Mouse (Mus musculus): Measurements from ENCODE around the gene Trappc4. TPM values are rescaled to one million over a fixed set of nuclear protein-coding genes. Genes with fewer than 3 reads are reported as not detected.
"Not testable (repeated sequence)": the region's sequence is repeated elsewhere in the genome, so short reads cannot be mapped to it uniquely, and the experiment has no call there.

Gene Trappc4
- polyA plus RNA-seq, 1 experiment from 2014 or later = 347 TPM

DNA sequence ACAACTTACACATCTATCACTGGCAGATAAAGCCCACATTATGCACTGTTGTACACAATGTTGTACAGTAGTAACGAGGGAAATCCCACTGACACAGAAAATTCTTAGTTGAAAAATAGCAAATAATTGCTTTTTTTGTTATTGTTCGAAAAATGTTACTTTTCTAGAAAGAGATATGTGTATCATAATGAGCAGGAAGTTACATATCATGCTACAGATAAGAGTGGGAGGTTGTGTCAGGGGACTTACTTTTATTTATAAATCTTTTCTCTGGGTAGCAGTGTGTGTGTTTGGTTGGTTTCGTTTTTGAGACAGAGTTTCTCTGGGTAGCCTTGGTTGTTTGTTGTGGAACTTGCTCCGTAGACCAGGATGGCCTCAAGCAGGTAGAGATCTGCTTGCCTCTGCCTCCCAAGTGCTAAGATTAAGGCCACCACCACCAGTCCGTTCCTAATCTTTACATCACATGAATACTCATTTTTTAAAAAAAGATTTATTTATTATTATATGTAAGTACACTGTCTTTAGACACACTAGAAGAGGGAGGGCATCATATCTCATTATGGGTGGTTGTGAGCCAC is 29.2 kb downstream of the Trappc4 start:
- peak overlapping the region; percentile 80 for H3K9ac ChIP-seq (ENCODE audit: low read length)
- H3K27me3 ChIP-seq (replicated peaks; ENCODE audit: control insufficient read depth, insufficient read depth, low read length) = no peaks in the 10 kb centered on the region
- WGBS = 91% methylated on average over 5 of the region's 5 CpGs
- H3K4me1 ChIP-seq (ENCODE audit: control insufficient read depth, insufficient read depth, low read length) = peaks cover 8% of the 10 kb centered on the region
- ATAC-seq = no peak
- H3K4me2 ChIP-seq (ENCODE audit: low read length) = peak overlapping the region; percentile 69
- no peak overlapping the region for H3K27ac ChIP-seq (ENCODE audit: low read depth, low read length)
- peaks cover 25% of the 10 kb centered on the region for H3K36me3 ChIP-seq (ENCODE audit: control insufficient read depth, insufficient read depth, low read length)
- DNase-seq (ENCODE audit: low spot score) = no peak
- H3K4me3 ChIP-seq (ENCODE audit: low read depth, low read length) = peak overlapping the region; percentile 86
- H3K9me3 ChIP-seq (replicated peaks; ENCODE audit: control insufficient read depth, low read length) = no peaks in the 10 kb centered on the region

DNA sequence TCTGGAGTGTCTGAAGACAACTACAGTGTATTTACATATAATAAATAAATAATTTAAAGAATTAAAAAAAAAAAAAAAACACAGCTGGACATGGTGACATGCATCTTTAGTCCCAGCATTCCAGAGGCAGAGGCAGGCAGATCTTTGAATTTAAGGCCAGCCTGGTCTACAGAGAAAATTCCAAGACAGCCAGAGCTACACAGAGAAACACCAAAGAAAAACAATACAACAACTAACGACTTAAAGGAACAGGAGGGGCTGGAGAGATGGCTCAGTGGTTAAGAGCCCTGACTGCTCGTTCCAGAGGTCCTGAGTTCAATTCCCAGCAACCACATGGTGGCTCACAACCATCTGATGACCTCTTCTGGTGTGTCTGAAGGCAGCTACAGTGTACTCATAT is 30.1 kb downstream of the Trappc4 start:
- not testable (repeated sequence) for H3K27me3 ChIP-seq (replicated peaks; ENCODE audit: control insufficient read depth, insufficient read depth, low read length); H3K4me3 ChIP-seq (ENCODE audit: low read depth, low read length); H3K4me1 ChIP-seq (ENCODE audit: control insufficient read depth, insufficient read depth, low read length); DNase-seq (ENCODE audit: low spot score); H3K9me3 ChIP-seq (replicated peaks; ENCODE audit: control insufficient read depth, low read length); ATAC-seq; H3K4me2 ChIP-seq (ENCODE audit: low read length); H3K27ac ChIP-seq (ENCODE audit: low read depth, low read length); H3K9ac ChIP-seq (ENCODE audit: low read length)
- 79% methylated on average over 2 of the region's 2 CpGs for WGBS
- H3K36me3 ChIP-seq (ENCODE audit: control insufficient read depth, insufficient read depth, low read length) = peaks cover 16% of the 10 kb centered on the region

DNA sequence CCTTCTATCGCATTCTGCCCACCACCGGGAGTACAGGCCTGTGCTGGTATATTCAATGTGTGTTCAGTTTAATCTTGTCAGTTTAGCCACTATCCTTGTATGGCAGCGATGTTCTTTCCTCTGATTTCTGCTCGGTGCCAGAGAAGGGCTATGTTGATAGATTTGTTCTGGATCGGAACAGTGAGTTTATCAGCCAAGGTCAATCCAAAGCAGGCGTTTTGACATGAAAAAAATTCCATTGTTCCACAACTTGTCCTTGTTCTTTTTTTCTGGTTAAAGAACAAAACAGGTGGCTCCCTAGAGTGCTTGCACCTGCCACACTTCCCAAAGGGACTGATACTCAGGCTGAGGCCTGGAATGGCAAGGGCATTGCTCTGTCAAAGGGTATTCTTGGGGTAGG is 31.3 kb downstream of the Trappc4 start:
- Histone ChIP-seq H3K4me3 (ENCODE audit: low read depth, low read length) (no peak overlapping the region), H3K4me1 (ENCODE audit: control insufficient read depth, insufficient read depth, low read length) (peaks cover 8% of the 10 kb centered on the region), H3K9me3 (replicated peaks; ENCODE audit: control insufficient read depth, low read length) (no peaks in the 10 kb centered on the region), H3K36me3 (ENCODE audit: control insufficient read depth, insufficient read depth, low read length) (peaks cover 4% of the 10 kb centered on the region), H3K9ac (ENCODE audit: low read length) (no peak overlapping the region), H3K4me2 (ENCODE audit: low read length) (no peak overlapping the region), H3K27ac (ENCODE audit: low read depth, low read length) (no peak overlapping the region), H3K27me3 (replicated peaks; ENCODE audit: control insufficient read depth, insufficient read depth, low read length) (no peaks in the 10 kb centered on the region)
- ATAC-seq (no peak), DNase-seq (ENCODE audit: low spot score) (no peak)
- WGBS = 91% methylated on average over 6 of the region's 6 CpGs

DNA sequence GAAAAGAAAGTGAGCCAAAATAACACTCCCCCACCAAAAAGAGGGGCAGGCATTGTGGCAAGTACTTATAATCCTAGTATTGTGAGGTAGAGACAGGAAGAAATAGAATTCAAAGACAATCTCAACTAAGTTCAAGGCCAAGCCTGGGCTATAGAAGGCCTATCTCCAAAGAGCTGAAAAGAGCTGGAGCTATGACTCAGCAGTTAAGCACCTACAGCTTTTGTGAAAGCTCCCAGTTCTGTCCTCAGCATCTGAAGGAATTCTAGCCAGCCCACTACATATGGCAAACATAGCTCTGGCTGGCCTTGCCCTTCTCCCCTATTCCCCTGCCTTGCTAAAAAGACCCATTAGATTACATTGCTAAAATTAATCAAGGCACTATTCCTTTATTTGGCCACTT is 34.0 kb downstream of the Trappc4 start:
- ATAC-seq = no peak
- Histone ChIP-seq H3K27ac (ENCODE audit: low read depth, low read length) (no peak overlapping the region), H3K27me3 (replicated peaks; ENCODE audit: control insufficient read depth, insufficient read depth, low read length) (no peaks in the 10 kb centered on the region), H3K9ac (ENCODE audit: low read length) (no peak overlapping the region), H3K4me1 (ENCODE audit: control insufficient read depth, insufficient read depth, low read length) (no peaks in the 10 kb centered on the region), H3K9me3 (replicated peaks; ENCODE audit: control insufficient read depth, low read length) (no peaks in the 10 kb centered on the region), H3K4me2 (ENCODE audit: low read length) (no peak overlapping the region), H3K4me3 (ENCODE audit: low read depth, low read length) (no peak overlapping the region), H3K36me3 (ENCODE audit: control insufficient read depth, insufficient read depth, low read length) (no peaks in the 10 kb centered on the region)
- DNase-seq (ENCODE audit: low spot score) = no peak

DNA sequence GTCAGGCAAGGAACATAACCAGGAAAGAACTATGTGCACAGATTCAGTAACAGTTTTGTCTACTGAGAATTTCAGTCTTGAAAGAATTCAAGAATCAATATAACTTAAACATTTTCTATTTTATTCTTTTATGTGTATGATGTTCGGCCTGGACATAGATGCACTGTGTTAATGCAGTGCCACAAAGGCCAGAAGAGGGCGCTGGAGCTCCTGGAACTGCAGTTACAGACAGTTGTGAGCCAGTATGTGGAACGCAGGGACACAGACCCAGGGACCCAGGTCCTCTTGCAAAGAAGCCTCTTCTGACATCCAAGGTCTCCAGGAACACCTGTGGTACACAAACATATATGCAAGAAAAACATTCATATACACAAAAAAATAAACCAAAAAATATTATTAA is 42.9 kb downstream of the Trappc4 start:
- no peak overlapping the region for H3K9ac ChIP-seq (ENCODE audit: low read length)
- ATAC-seq (no peak), DNase-seq (ENCODE audit: low spot score) (no peak)
- peaks cover 7% of the 10 kb centered on the region for H3K4me1 ChIP-seq (ENCODE audit: control insufficient read depth, insufficient read depth, low read length)
- H3K4me2 ChIP-seq (ENCODE audit: low read length) = no peak overlapping the region
- H3K4me3 ChIP-seq (ENCODE audit: low read depth, low read length) = no peak overlapping the region
- 60% methylated on average over 3 of the region's 3 CpGs for WGBS
- H3K36me3 ChIP-seq (ENCODE audit: control insufficient read depth, insufficient read depth, low read length) = peaks cover 2% of the 10 kb centered on the region; the same call in 1 of the 2 replicates
- no peaks in the 10 kb centered on the region for H3K27me3 ChIP-seq (replicated peaks; ENCODE audit: control insufficient read depth, insufficient read depth, low read length)
- H3K9me3 ChIP-seq (replicated peaks; ENCODE audit: control insufficient read depth, low read length) = no peaks in the 10 kb centered on the region
- H3K27ac ChIP-seq (ENCODE audit: low read depth, low read length) = no peak overlapping the region

DNA sequence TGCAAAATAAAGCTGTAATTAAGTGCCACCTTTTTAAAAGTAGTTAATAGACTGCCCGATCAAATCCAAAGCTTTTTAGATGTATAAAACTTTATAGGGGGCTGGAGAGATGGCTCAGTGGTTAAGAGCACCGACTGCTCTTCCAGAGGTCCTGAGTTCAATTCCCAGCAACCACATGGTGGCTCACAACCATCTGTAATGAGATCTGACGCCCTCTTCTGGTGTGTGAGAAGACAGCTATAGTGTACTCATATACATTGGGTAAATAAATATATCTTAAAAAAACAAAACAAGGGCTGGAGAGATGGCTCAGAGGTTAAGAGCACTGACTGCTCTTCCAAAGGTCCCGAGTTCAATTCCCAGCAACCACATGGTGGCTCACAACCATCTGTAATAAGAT is 45.5 kb downstream of the Trappc4 start:
- DNase-seq (ENCODE audit: low spot score); H3K4me1 ChIP-seq (ENCODE audit: control insufficient read depth, insufficient read depth, low read length); H3K27me3 ChIP-seq (replicated peaks; ENCODE audit: control insufficient read depth, insufficient read depth, low read length); H3K9me3 ChIP-seq (replicated peaks; ENCODE audit: control insufficient read depth, low read length); H3K27ac ChIP-seq (ENCODE audit: low read depth, low read length): not testable (repeated sequence)
- H3K36me3 ChIP-seq (ENCODE audit: control insufficient read depth, insufficient read depth, low read length) = peaks cover 24% of the 10 kb centered on the region
- WGBS = 41% methylated on average over 4 of the region's 4 CpGs
- peak overlapping the region; percentile 84; the same call in 1 of the 2 replicates for H3K9ac ChIP-seq (ENCODE audit: low read length)
- peak; percentile 38 for ATAC-seq
- H3K4me2 ChIP-seq (ENCODE audit: low read length) = peak overlapping the region; percentile 83
- peak overlapping the region; percentile 86 for H3K4me3 ChIP-seq (ENCODE audit: low read depth, low read length)

DNA sequence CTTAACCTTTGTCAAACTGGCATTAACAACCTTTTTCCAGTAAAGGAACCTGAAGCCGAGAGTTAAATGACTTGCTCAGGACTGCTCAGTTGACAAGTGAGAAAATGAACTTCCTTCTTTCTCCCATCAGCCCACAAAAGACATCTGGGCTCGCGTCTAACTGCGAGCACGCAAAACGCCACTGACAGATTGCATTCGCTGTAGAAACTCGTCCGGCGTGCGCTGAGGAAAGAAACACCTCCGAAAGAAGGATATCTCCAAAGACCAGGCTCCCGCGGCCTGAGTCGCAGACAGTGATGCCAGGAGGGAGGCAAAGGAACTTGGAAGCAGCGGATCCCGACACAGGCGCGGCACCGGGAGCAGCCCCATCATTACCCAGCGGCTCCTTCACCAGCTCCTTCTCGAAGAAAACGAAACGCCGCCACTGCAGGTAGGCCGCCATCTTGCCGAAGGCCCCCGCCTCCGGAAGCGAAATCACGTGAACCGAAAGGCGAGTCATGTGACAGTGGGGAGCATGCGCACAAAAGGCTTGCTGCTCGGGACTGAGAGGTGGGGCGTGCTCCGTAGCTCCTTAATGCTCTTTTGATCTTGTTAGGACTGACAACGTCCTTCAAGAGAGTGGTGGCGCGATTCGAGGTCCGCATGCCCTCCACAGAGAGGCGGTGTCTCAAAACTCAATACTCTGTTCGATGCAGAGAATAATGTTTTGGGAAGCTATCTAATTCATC is 46.0 kb downstream of the Trappc4 start, which contains the start of gene Vps11:
TSS of gene Vps11 (minus strand) at position 481 of the 728 bp plus-strand sequence.
- under 1% methylated on average over 44 of the region's 44 CpGs for WGBS
- Histone ChIP-seq H3K9me3 (replicated peaks; ENCODE audit: control insufficient read depth, low read length) (no peaks in the 10 kb centered on the region), H3K4me2 (ENCODE audit: low read length) (peak within 1 kb of the TSS; percentile 83), H3K9ac (ENCODE audit: low read length) (peak within 1 kb of the TSS; percentile 84), H3K4me1 (ENCODE audit: control insufficient read depth, insufficient read depth, low read length) (peaks cover 7% of the 10 kb centered on the region), H3K4me3 (ENCODE audit: low read depth, low read length) (peak within 1 kb of the TSS; percentile 86), H3K27ac (ENCODE audit: low read depth, low read length) (peak within 1 kb of the TSS; percentile 58), H3K36me3 (ENCODE audit: control insufficient read depth, insufficient read depth, low read length) (peaks cover 29% of the 10 kb centered on the region), H3K27me3 (replicated peaks; ENCODE audit: control insufficient read depth, insufficient read depth, low read length) (no peaks in the 10 kb centered on the region)
- peak; percentile 94 for ATAC-seq
- DNase-seq (ENCODE audit: low spot score) = peak; percentile 98

DNA sequence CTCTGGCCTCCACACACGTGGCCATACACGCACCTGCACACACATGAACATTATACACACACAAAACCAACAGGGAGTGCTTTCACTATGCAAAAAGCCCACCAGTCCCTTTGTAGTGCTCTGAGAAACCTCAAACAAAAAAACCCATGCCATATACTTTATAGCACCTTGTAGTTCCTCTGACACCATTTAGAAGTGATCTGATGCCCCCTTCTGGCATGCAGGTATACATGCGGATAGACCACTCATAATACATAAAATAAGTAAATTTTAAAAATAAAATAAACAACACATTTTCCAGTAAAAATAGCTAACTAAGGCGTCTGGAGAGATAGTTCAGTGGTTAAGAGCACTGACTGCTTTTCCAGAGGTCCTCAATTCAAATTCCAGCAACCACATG is 50.2 kb downstream of the Trappc4 start:
- Histone ChIP-seq H3K9ac (ENCODE audit: low read length) (no peak overlapping the region), H3K4me1 (ENCODE audit: control insufficient read depth, insufficient read depth, low read length) (peaks cover 7% of the 10 kb centered on the region), H3K27me3 (replicated peaks; ENCODE audit: control insufficient read depth, insufficient read depth, low read length) (no peaks in the 10 kb centered on the region), H3K27ac (ENCODE audit: low read depth, low read length) (no peak overlapping the region), H3K36me3 (ENCODE audit: control insufficient read depth, insufficient read depth, low read length) (peaks cover 71% of the 10 kb centered on the region), H3K9me3 (replicated peaks; ENCODE audit: control insufficient read depth, low read length) (no peaks in the 10 kb centered on the region), H3K4me3 (ENCODE audit: low read depth, low read length) (no peak overlapping the region), H3K4me2 (ENCODE audit: low read length) (no peak overlapping the region)
- ATAC-seq (no peak), DNase-seq (ENCODE audit: low spot score) (peak; percentile 73)
- WGBS = 68% methylated on average over 4 of the region's 4 CpGs
